ENCODE assay signal across 8 mouse cellular contexts in the genomic region with DNA sequence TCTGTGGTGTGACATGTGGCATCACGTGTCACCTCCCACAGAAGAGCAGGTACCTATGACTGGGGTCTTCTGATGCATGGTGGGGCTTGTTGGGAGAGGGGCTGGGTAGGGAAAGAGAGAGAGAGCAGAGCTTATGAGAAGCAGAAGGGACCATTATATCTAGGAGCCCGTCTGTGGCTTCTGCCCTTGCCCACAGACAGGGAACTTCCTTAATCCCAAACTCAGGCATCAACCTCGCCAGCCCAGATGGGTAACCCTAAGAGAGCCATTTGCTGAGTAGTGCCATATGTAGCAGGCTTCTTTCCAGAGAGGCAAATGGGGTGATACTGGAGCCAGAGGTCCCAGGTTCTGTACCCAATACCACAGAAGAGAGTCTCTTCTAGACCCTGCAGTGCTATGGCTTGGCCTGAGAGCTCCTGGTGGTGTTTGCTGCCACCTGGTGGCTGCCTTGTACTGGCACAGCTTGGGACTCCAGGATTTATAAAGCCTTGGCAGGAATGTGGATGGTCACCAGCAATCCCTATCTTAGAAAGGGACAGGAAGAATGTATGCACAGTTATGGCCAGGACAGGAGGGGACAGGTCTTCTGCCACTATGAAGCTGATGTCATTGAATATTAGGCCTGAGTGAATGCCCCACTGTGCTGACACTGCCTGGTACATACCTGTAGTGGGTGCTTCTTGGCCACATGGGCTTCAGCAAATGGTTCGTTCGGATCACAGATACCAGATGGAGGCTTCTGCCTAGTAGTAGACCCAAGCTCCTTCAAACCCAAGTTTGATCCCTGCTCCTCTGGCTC. TPM values are rescaled to one million over a fixed set of nuclear protein-coding genes. Genes with fewer than 3 reads are reported as not detected.
A peak's percentile ranks its signal among the peaks of the same experiment; 100 is the strongest.
DNase-seq lines count a peak whose midpoint lies in the region; ATAC-seq lines count a peak whose summit lies in the region.

No protein-coding gene starts in this region.

- peaks cover 5% of the 10 kb centered on the region; the same call in 1 of the 2 replicates for H3K9me3 ChIP-seq in intestine, embryonic 14.5 days (ENCODE audit: control insufficient read depth, low read length)

- peaks cover 62% of the 10 kb centered on the region for H3K36me3 ChIP-seq in intestine, embryonic 14.5 days (ENCODE audit: control insufficient read depth, insufficient read depth, low read length)

- peak; percentile 45 for DNase-seq in adrenal gland, adult 8-10 months
- DNase-seq in embryo, embryonic 11 days: peak; percentile 86
- DNase-seq in gastrocnemius, postnatal 36 days: peak; percentile 66 to 75
- DNase-seq in intestine, embryonic 14.5 days (ENCODE audit: low spot score): peak; percentile 91
- DNase-seq in left cerebral cortex, adult 9 months (ENCODE audit: low spot score in 2 of 2): peak; percentile 14 to 81
- DNase-seq in right cerebral cortex, postnatal 25 days: peak; percentile 78
- DNase-seq in urinary bladder, postnatal 4 days (ENCODE audit: low spot score in 2 of 2): peak; percentile 65 to 83

- H3K27ac ChIP-seq in intestine, embryonic 14.5 days (ENCODE audit: low read depth): no peak overlapping the region

- H3K4me3 ChIP-seq in intestine, embryonic 14.5 days (ENCODE audit: low read depth, low read length): no peak overlapping the region

- no peak overlapping the region for H3K4me2 ChIP-seq in intestine, embryonic 14.5 days (ENCODE audit: low read length)

- peak; percentile 84 for ATAC-seq in intestine, embryonic 14.5 days (replicated peaks; ENCODE audit: low FRiP score, low TSS enrichment, low read depth)
- ATAC-seq in megakaryocyte-erythroid progenitor cell, adult 5-6 weeks (replicated peaks; ENCODE audit: low FRiP score, low TSS enrichment, poor library complexity, severe bottlenecking): peak; percentile 88

- H3K9ac ChIP-seq in intestine, embryonic 14.5 days (ENCODE audit: low read length): no peak overlapping the region

- intact Hi-C loops in gastrocnemius, postnatal 36 days (cut with DNase I): loop anchor here (1.0 to 5.0 kb wide), 3 partner anchors 177 to 338 kb away; no protein-coding TSS in a partner anchor

- WGBS in intestine, embryonic 14.5 days: 86% methylated on average over 5 of the region's 5 CpGs

- no peaks in the 10 kb centered on the region for H3K27me3 ChIP-seq in intestine, embryonic 14.5 days (replicated peaks; ENCODE audit: control insufficient read depth, insufficient read depth, low read length)

- H3K4me1 ChIP-seq in intestine, embryonic 14.5 days (replicated peaks; ENCODE audit: control insufficient read depth, insufficient read depth, low read length): no peaks in the 10 kb centered on the region

RNA-seq across cellular contexts. Expression of a gene that starts 35.8 kb away (rescaled TPM):
- under 1 TPM in 3 of 4 experiments, not detected in 1; 0.28 to 0.83 (median 0.38) TPM for total RNA-seq in adrenal gland, adult 8-10 months (2022)
- total RNA-seq in gastrocnemius, postnatal 36 days (2021): under 1 TPM in 1 of 2 experiments, not detected in 1; 0.41 TPM
- polyA plus RNA-seq in intestine, embryonic 14.5 days (2014; fragmentation: Nextera tagmentation; extraction: Ambion mirVana): 17.0 and 53.1 TPM in 2 replicates
- not detected in 2 replicates for total RNA-seq in megakaryocyte-erythroid progenitor cell, adult 5-6 weeks (2014; fragmentation: Nextera tagmentation)
- total RNA-seq in megakaryocyte-erythroid progenitor cell, adult 5-6 weeks (2017): not detected in 2 replicates

RNA-seq across cellular contexts. Expression of a gene that starts 53.1 kb away (rescaled TPM):
- not detected for total RNA-seq in adrenal gland, adult 8-10 months (2022)
- not detected for total RNA-seq in gastrocnemius, postnatal 36 days (2021)
- 44.5 and 50.0 TPM in 2 replicates for polyA plus RNA-seq in intestine, embryonic 14.5 days (2014; fragmentation: Nextera tagmentation; extraction: Ambion mirVana)
- not detected in 2 replicates for total RNA-seq in megakaryocyte-erythroid progenitor cell, adult 5-6 weeks (2014; fragmentation: Nextera tagmentation)
- total RNA-seq in megakaryocyte-erythroid progenitor cell, adult 5-6 weeks (2017): not detected in 2 replicates
